Mouse (Mus musculus): ENCODE measurements at regions not wholly inside any gene's neighbourhood (a gene's known extent, or its start where the extent isn't known, plus 50 kb on each side); places are given as distances from the start of the nearest gene placed in this dataset.
A peak's percentile ranks its signal among the peaks of the same experiment; 100 is the strongest.

GRCm38 (mm10) chr2:30743976-30744620 lies 59.4 kb downstream of the 1700001O22Rik start:
- Histone ChIP-seq H3K4me1 (replicated peaks; ENCODE audit: insufficient read depth, low read length) (peaks cover 21% of the 10 kb centered on the region), H3K9ac (ENCODE audit: low read depth, low read length) (peak overlapping the region; percentile 49), H3K36me3 (ENCODE audit: insufficient read depth, low read length) (no peaks in the 10 kb centered on the region), H3K9me3 (replicated peaks; ENCODE audit: low read length) (no peaks in the 10 kb centered on the region), H3K27me3 (ENCODE audit: insufficient read depth, low read length) (no peaks in the 10 kb centered on the region), H3K27ac (peak overlapping the region; percentile 95), H3K4me2 (ENCODE audit: low read length) (peak overlapping the region; percentile 31), H3K4me3 (replicated peaks; ENCODE audit: low read depth, low read length) (no peak overlapping the region)
- 5% methylated on average over 15 of the region's 15 CpGs for WGBS
- TF ChIP-seq CTCF (IDR thresholded peaks at IDR 0.05; ENCODE audit: low read depth): no peak
- peak; percentile 96 for DNase-seq (ENCODE audit: low spot score)
- ATAC-seq (replicated peaks; ENCODE audit: low FRiP score, low read depth): peak; percentile 69; the same call in 1 of the 2 replicates

- Histone ChIP-seq H3K9ac (ENCODE audit: low read depth, low read length) (0 out of 2 replicates have a peak overlapping the region, but pooled peaks have one; percentile 49), H3K27ac (peak overlapping the region; percentile 95), H3K4me2 (ENCODE audit: low read length) (no peak overlapping the region), H3K36me3 (ENCODE audit: insufficient read depth, low read length) (no peaks in the 10 kb centered on the region), H3K27me3 (ENCODE audit: insufficient read depth, low read length) (no peaks in the 10 kb centered on the region), H3K9me3 (replicated peaks; ENCODE audit: low read length) (no peaks in the 10 kb centered on the region), H3K4me1 (replicated peaks; ENCODE audit: insufficient read depth, low read length) (peaks cover 21% of the 10 kb centered on the region), H3K4me3 (replicated peaks; ENCODE audit: low read depth, low read length) (no peak overlapping the region)
- 30% methylated on average over 4 of the region's 4 CpGs for WGBS
- ATAC-seq (replicated peaks; ENCODE audit: low FRiP score, low read depth): peak; percentile 19; the same call in 1 of the 2 replicates
- peak; percentile 19 for DNase-seq (ENCODE audit: low spot score)
- no peak for TF ChIP-seq CTCF (IDR thresholded peaks at IDR 0.05; ENCODE audit: low read depth)
These were observed 60.1 kb downstream of the 1700001O22Rik start for GRCm38 (mm10) chr2:30743265-30743846.

DNA sequence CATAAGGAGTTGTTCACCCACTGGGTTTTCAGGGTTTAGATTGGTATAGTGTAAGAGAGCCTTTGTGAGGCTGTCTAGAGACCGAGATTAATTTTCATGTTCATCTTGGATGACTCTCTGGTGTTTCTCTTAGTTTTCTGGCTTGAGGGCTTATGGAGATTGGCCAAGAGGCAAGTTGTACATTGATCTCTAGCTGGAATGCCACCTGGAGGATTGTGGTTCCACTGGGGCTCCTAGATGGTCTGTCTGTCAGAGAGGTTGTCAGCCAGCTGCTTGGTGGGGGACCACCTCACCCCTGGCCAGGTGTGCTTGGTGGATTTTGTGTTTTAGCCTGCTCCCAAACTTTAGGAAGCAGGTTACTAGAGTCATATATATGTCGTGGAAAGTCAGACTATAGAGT lies 62.0 kb downstream of the 1700001O22Rik start:
- no peak for DNase-seq (ENCODE audit: low spot score)
- H3K27me3 ChIP-seq (ENCODE audit: insufficient read depth, low read length): no peaks in the 10 kb centered on the region
- WGBS: 80% methylated on average over 2 of the region's 2 CpGs

GRCm38 (mm10) chr2:30737759-30738158 lies 65.7 kb downstream of the 1700001O22Rik start:
- Histone ChIP-seq H3K4me3 (replicated peaks; ENCODE audit: low read depth, low read length) (no peak overlapping the region), H3K36me3 (ENCODE audit: insufficient read depth, low read length) (no peaks in the 10 kb centered on the region), H3K4me2 (ENCODE audit: low read length) (no peak overlapping the region), H3K9me3 (replicated peaks; ENCODE audit: low read length) (no peaks in the 10 kb centered on the region), H3K27me3 (ENCODE audit: insufficient read depth, low read length) (no peaks in the 10 kb centered on the region), H3K9ac (ENCODE audit: low read depth, low read length) (no peak overlapping the region), H3K4me1 (replicated peaks; ENCODE audit: insufficient read depth, low read length) (peaks cover 5% of the 10 kb centered on the region; the same call in 1 of the 2 replicates), H3K27ac (no peak overlapping the region)
- DNase-seq (ENCODE audit: low spot score) (no peak), ATAC-seq (replicated peaks; ENCODE audit: low FRiP score, low read depth) (no peak)
- WGBS: 78% methylated on average over 5 of the region's 5 CpGs
- TF ChIP-seq CTCF (IDR thresholded peaks at IDR 0.05; ENCODE audit: low read depth): no peak

More for the DNA sequence above, 62.0 kb downstream of the 1700001O22Rik start:
- H3K36me3 ChIP-seq (ENCODE audit: insufficient read depth, low read length): no peaks in the 10 kb centered on the region
- peaks cover 21% of the 10 kb centered on the region for H3K4me1 ChIP-seq (replicated peaks; ENCODE audit: insufficient read depth, low read length)
- H3K9ac ChIP-seq (ENCODE audit: low read depth, low read length): no peak overlapping the region
- no peaks in the 10 kb centered on the region for H3K9me3 ChIP-seq (replicated peaks; ENCODE audit: low read length)
- H3K4me2 ChIP-seq (ENCODE audit: low read length): no peak overlapping the region
- no peak overlapping the region for H3K4me3 ChIP-seq (replicated peaks; ENCODE audit: low read depth, low read length)
- TF ChIP-seq CTCF (IDR thresholded peaks at IDR 0.05; ENCODE audit: low read depth): no peak
- H3K27ac ChIP-seq: no peak overlapping the region
- no peak for ATAC-seq (replicated peaks; ENCODE audit: low FRiP score, low read depth)

DNA sequence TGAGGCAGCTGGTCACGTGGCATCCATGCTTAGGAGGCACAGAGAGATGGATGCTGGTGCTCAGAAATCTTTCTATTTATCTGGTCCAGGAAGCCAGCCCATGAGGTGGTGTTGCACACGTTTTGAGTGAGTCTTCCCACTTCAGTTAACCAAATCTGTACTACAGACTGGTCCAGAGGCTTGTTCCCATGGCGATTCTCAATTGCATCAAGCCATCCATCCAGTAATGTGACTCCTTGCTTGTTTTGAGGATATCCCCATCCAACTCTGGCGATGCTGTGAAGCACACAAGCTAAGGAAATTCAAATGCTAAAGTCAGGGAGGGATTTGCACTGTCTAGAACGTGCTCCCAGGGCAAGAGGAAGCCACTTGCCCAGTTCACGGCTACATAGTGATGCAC lies 66.8 kb downstream of the 1700001O22Rik start:
- no peak for TF ChIP-seq CTCF (IDR thresholded peaks at IDR 0.05; ENCODE audit: low read depth)
- ATAC-seq (replicated peaks; ENCODE audit: low FRiP score, low read depth): no peak
- H3K9ac ChIP-seq (ENCODE audit: low read depth, low read length): no peak overlapping the region
- H3K27me3 ChIP-seq (ENCODE audit: insufficient read depth, low read length): no peaks in the 10 kb centered on the region
- no peaks in the 10 kb centered on the region for H3K36me3 ChIP-seq (ENCODE audit: insufficient read depth, low read length)
- no peak overlapping the region for H3K4me2 ChIP-seq (ENCODE audit: low read length)
- H3K27ac ChIP-seq: no peak overlapping the region
- no peak for DNase-seq (ENCODE audit: low spot score)
- no peaks in the 10 kb centered on the region; the same call in 1 of the 2 replicates for H3K4me1 ChIP-seq (replicated peaks; ENCODE audit: insufficient read depth, low read length)
- WGBS: 79% methylated on average over 6 of the region's 6 CpGs
- no peak overlapping the region for H3K4me3 ChIP-seq (replicated peaks; ENCODE audit: low read depth, low read length)
- H3K9me3 ChIP-seq (replicated peaks; ENCODE audit: low read length): no peaks in the 10 kb centered on the region

DNA sequence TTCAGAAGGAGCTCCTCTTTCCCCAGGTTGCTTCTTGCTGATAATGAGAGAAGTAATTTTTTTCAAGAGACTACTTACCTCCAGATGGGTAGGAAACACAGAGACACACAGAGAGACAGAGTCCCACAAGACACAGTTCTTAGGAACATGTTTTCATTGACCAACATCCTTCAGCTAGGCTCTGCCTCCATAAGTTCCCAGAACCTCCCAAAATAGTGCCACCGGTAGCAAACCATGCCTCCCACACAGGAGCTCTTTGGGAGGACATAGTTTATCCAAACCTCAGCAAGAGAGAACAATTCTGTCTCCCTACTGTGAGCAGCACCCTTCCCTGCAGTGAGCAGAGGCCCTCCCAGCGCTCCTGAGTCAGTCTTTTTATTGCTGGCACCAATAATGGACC lies 67.2 kb downstream of the 1700001O22Rik start:
- 43% methylated on average over 2 of the region's 2 CpGs for WGBS
- H3K4me2 ChIP-seq (ENCODE audit: low read length): no peak overlapping the region
- no peak for ATAC-seq (replicated peaks; ENCODE audit: low FRiP score, low read depth)

More for the DNA sequence above, 67.2 kb downstream of the 1700001O22Rik start:
- Histone ChIP-seq H3K27ac (no peak overlapping the region), H3K9me3 (replicated peaks; ENCODE audit: low read length) (no peaks in the 10 kb centered on the region), H3K9ac (ENCODE audit: low read depth, low read length) (no peak overlapping the region), H3K27me3 (ENCODE audit: insufficient read depth, low read length) (no peaks in the 10 kb centered on the region), H3K36me3 (ENCODE audit: insufficient read depth, low read length) (no peaks in the 10 kb centered on the region), H3K4me1 (replicated peaks; ENCODE audit: insufficient read depth, low read length) (no peaks in the 10 kb centered on the region; the same call in 1 of the 2 replicates), H3K4me3 (replicated peaks; ENCODE audit: low read depth, low read length) (no peak overlapping the region)
- no peak for TF ChIP-seq CTCF (IDR thresholded peaks at IDR 0.05; ENCODE audit: low read depth)
- DNase-seq (ENCODE audit: low spot score): no peak

Measured in kidney, postnatal 0 days (tissue).